Mouse (Mus musculus) midbrain, embryonic 16.5 days (tissue): ENCODE data around the gene Chrm1. TPM values are rescaled to one million over a fixed set of nuclear protein-coding genes. Genes with fewer than 3 reads are reported as not detected.
A peak's percentile ranks its signal among the peaks of the same experiment; 100 is the strongest.

ENCODE experiments used
- ATAC-seq: fragments of 200-750 bp; cut with Nextera tagmentation; 2 replicates; pipeline ENCODE4 v1.8.0; 2017; ENCODE audit warnings: moderate TSS enrichment
- H3K27ac ChIP-seq: fragments of 300-500 bp; sonication (generic); 2 replicates; pipeline ENCODE4 v1.5.1; 2014; ENCODE audit warnings: mild to moderate bottlenecking, low read length, mixed read lengths
- H3K27me3 ChIP-seq: fragments of 300-500 bp; sonication (generic); 2 replicates; pipeline ENCODE4 v1.6.1; 2014; ENCODE audit warnings: low read depth, low read length, mixed read lengths; ENCODE audit not compliant: control insufficient read depth, insufficient read depth
- H3K36me3 ChIP-seq: fragments of 300-500 bp; sonication (generic); 2 replicates; pipeline ENCODE4 v1.6.1; 2014; ENCODE audit warnings: mild to moderate bottlenecking, low read length, moderate library complexity, mixed read lengths; ENCODE audit not compliant: control insufficient read depth, insufficient read depth
- H3K4me1 ChIP-seq: fragments of 300-500 bp; sonication (generic); 2 replicates; pipeline ENCODE4 v1.6.1; 2014; ENCODE audit warnings: mild to moderate bottlenecking, low read length, mixed read lengths; ENCODE audit not compliant: control insufficient read depth, insufficient read depth
- H3K4me2 ChIP-seq: fragments of 300-500 bp; sonication (generic); 2 replicates; pipeline ENCODE4 v1.6.1; 2014; ENCODE audit warnings: mild to moderate bottlenecking, low read length, mixed read lengths
- H3K4me3 ChIP-seq: fragments of 300-500 bp; sonication (generic); 2 replicates; pipeline ENCODE4 v1.5.1; 2014; ENCODE audit warnings: low read depth, mild to moderate bottlenecking, low read length, moderate library complexity, mixed read lengths
- H3K9ac ChIP-seq: fragments of 300-500 bp; sonication (generic); 2 replicates; pipeline ENCODE4 v1.6.1; 2014; ENCODE audit warnings: low read depth, low read length, mixed read lengths
- H3K9me3 ChIP-seq: fragments of 300-500 bp; sonication (generic); replicated peaks from 2 replicates; pipeline ENCODE4 v1.6.1; 2014; ENCODE audit warnings: mild to moderate bottlenecking, low read length, mixed read lengths; ENCODE audit not compliant: control insufficient read depth, poor library complexity, severe bottlenecking
- WGBS: fragments of 180-500 bp; shearing (Covaris S2); extraction: QIAGEN DNeasy Blood & Tissue Kit; methylation state at CpG from one replicate; pipeline ENCODE4 v1.1.7; 2014; 5-methylcytosine and 5-hydroxymethylcytosine counted together
- polyA plus RNA-seq: library from polyadenylated mRNA; unstranded; fragments of >200 nt; fragmentation: Nextera tagmentation; extraction: Ambion mirVana; gene quantifications from 2 replicates; pipeline ENCODE4 v1.2.1, GENCODE M21; 2015

Chrm1 gene
- polyA plus RNA-seq, 1 experiment from 2014 or later: 0.65 TPM

- ATAC-seq: no peak
- no peaks in the 10 kb centered on the region for H3K27me3 ChIP-seq
- WGBS: 77% methylated on average over 9 of the region's 9 CpGs
- H3K4me1 ChIP-seq: no peaks in the 10 kb centered on the region
- H3K9me3 ChIP-seq: no peaks in the 10 kb centered on the region
- no peak overlapping the region for H3K27ac ChIP-seq
- H3K36me3 ChIP-seq: no peaks in the 10 kb centered on the region
- no peak overlapping the region for H3K4me3 ChIP-seq
- no peak overlapping the region for H3K9ac ChIP-seq
- no peak overlapping the region for H3K4me2 ChIP-seq
Observed at GRCm38 (mm10) chr19:8673336-8674063, 9.9 kb downstream of the Chrm1 start.

- H3K9ac ChIP-seq: no peak overlapping the region
- H3K36me3 ChIP-seq: no peaks in the 10 kb centered on the region
- 24% methylated on average over 18 of the region's 18 CpGs for WGBS
- H3K4me1 ChIP-seq: no peaks in the 10 kb centered on the region
- H3K27me3 ChIP-seq: no peaks in the 10 kb centered on the region
- H3K4me3 ChIP-seq: no peak overlapping the region
- ATAC-seq: no peak
- no peak overlapping the region for H3K27ac ChIP-seq
- H3K4me2 ChIP-seq: no peak overlapping the region
- H3K9me3 ChIP-seq: no peaks in the 10 kb centered on the region
Observed at GRCm38 (mm10) chr19:8679031-8679779, 15.6 kb downstream of the Chrm1 start.

- no peak overlapping the region for H3K27ac ChIP-seq
- H3K9me3 ChIP-seq: no peaks in the 10 kb centered on the region
- WGBS: 93% methylated on average over 4 of the region's 4 CpGs
- H3K27me3 ChIP-seq: no peaks in the 10 kb centered on the region
- H3K4me3 ChIP-seq: no peak overlapping the region
- H3K36me3 ChIP-seq: no peaks in the 10 kb centered on the region
- H3K9ac ChIP-seq: no peak overlapping the region
- H3K4me1 ChIP-seq: no peaks in the 10 kb centered on the region
- no peak for ATAC-seq
- H3K4me2 ChIP-seq: no peak overlapping the region
Observed at GRCm38 (mm10) chr19:8681633-8682362, 18.2 kb downstream of the Chrm1 start.

- no peak overlapping the region for H3K9ac ChIP-seq
- no peak overlapping the region for H3K4me2 ChIP-seq
- no peaks in the 10 kb centered on the region for H3K36me3 ChIP-seq
- 2% methylated on average over 3 of the region's 3 CpGs for WGBS
- H3K9me3 ChIP-seq: no peaks in the 10 kb centered on the region
- H3K4me1 ChIP-seq: no peaks in the 10 kb centered on the region
- no peak overlapping the region for H3K27ac ChIP-seq
- no peaks in the 10 kb centered on the region for H3K27me3 ChIP-seq
- H3K4me3 ChIP-seq: no peak overlapping the region
- peak; percentile 69 for ATAC-seq
Observed at GRCm38 (mm10) chr19:8682996-8683395, 19.4 kb downstream of the Chrm1 start.

GRCm38 (mm10) chr19:8683627-8684026 lies 20.0 kb downstream of the Chrm1 start:
- Histone ChIP-seq H3K9me3 (no peaks in the 10 kb centered on the region), H3K27me3 (no peaks in the 10 kb centered on the region), H3K4me2 (no peak overlapping the region), H3K27ac (no peak overlapping the region), H3K4me3 (no peak overlapping the region), H3K36me3 (no peaks in the 10 kb centered on the region), H3K4me1 (no peaks in the 10 kb centered on the region), H3K9ac (no peak overlapping the region)
- 83% methylated on average over 2 of the region's 2 CpGs for WGBS
- no peak for ATAC-seq

- no peak overlapping the region for H3K4me3 ChIP-seq
- H3K4me1 ChIP-seq: peaks cover 4% of the 10 kb centered on the region; the same call in 1 of the 2 replicates
- no peak overlapping the region for H3K4me2 ChIP-seq
- H3K36me3 ChIP-seq: no peaks in the 10 kb centered on the region
- peak; percentile 63 for ATAC-seq
- no peaks in the 10 kb centered on the region for H3K9me3 ChIP-seq
- peak overlapping the region; percentile 43 for H3K27ac ChIP-seq
- no peak overlapping the region for H3K9ac ChIP-seq
- no peaks in the 10 kb centered on the region for H3K27me3 ChIP-seq
- 30% methylated on average over 9 of the region's 9 CpGs for WGBS
Observed at GRCm38 (mm10) chr19:8691871-8692539, 28.4 kb downstream of the Chrm1 start.

- ATAC-seq: no peak
- H3K4me3 ChIP-seq: no peak overlapping the region
- peaks cover 4% of the 10 kb centered on the region; the same call in 1 of the 2 replicates for H3K4me1 ChIP-seq
- H3K4me2 ChIP-seq: no peak overlapping the region
- no peaks in the 10 kb centered on the region for H3K9me3 ChIP-seq
- H3K9ac ChIP-seq: no peak overlapping the region
- H3K27ac ChIP-seq: 0 out of 2 replicates have a peak overlapping the region, but pooled peaks have one; percentile 13
- H3K36me3 ChIP-seq: no peaks in the 10 kb centered on the region
- WGBS: 61% methylated on average over 5 of the region's 5 CpGs
- no peaks in the 10 kb centered on the region for H3K27me3 ChIP-seq
Observed at GRCm38 (mm10) chr19:8692740-8693139, 29.2 kb downstream of the Chrm1 start.

- H3K36me3 ChIP-seq: no peaks in the 10 kb centered on the region
- H3K4me2 ChIP-seq: no peak overlapping the region
- no peak overlapping the region for H3K4me3 ChIP-seq
- H3K27me3 ChIP-seq: no peaks in the 10 kb centered on the region
- no peak overlapping the region for H3K9ac ChIP-seq
- peaks cover 4% of the 10 kb centered on the region; the same call in 1 of the 2 replicates for H3K4me1 ChIP-seq
- ATAC-seq: no peak
- no peaks in the 10 kb centered on the region for H3K9me3 ChIP-seq
- H3K27ac ChIP-seq: no peak overlapping the region
- WGBS: 61% methylated on average over 6 of the region's 6 CpGs
Observed at GRCm38 (mm10) chr19:8695330-8695729, 31.7 kb downstream of the Chrm1 start.
